Mouse (Mus musculus) MEL (cell line): ENCODE measurements around the gene Sit1. TPM values are rescaled to one million over a fixed set of nuclear protein-coding genes. Genes with fewer than 3 reads are reported as not detected.

Experiments used
- DNase-seq: peaks from one replicate; pipeline ENCODE4 v3.0.0; 2011; ENCODE audit warnings: low read depth, low spot score
- H3K27ac ChIP-seq: 2 replicates; pipeline ENCODE4 v1.5.1; 2012; ENCODE audit warnings: low read depth, mild to moderate bottlenecking, control low read depth, low read length, moderate library complexity; ENCODE audit not compliant: control insufficient read depth
- H3K27me3 ChIP-seq, 2 experiments: fragments of 150-350 bp in 1 of 2; sonication (generic) in 1 of 2; 2 replicates each; pipeline ENCODE4 v1.6.1; 2012; ENCODE audit warnings: low read length in 2 of 2, mild to moderate bottlenecking in 2 of 2, improper control_type of control experiment in 1 of 2, moderate library complexity in 1 of 2; ENCODE audit not compliant: insufficient read depth in 2 of 2, control insufficient read depth in 1 of 2
- H3K36me3 ChIP-seq, 2 experiments: 2 replicates each; pipeline ENCODE4 v1.6.1; 2012 to 2014; ENCODE audit warnings: low read length in 2 of 2, improper control_type of control experiment in 1 of 2, inconsistent platforms in 1 of 2, mild to moderate bottlenecking in 1 of 2; ENCODE audit not compliant: insufficient read depth in 2 of 2, control insufficient read depth in 1 of 2
- H3K4me1 ChIP-seq, 2 experiments: fragments of 150-350 bp in 1 of 2; sonication (generic) in 1 of 2; 2 replicates each; pipeline ENCODE4 v1.6.1; 2012; ENCODE audit warnings: low read length in 2 of 2, improper control_type of control experiment in 1 of 2, mild to moderate bottlenecking in 1 of 2; ENCODE audit not compliant: insufficient read depth in 2 of 2, control insufficient read depth in 1 of 2
- H3K4me3 ChIP-seq, 2 experiments: fragments of 150-350 bp in 1 of 2; sonication (generic) in 1 of 2; 2 replicates each; pipeline ENCODE4 v1.5.1; 2012; ENCODE audit warnings: low read depth in 2 of 2, low read length in 2 of 2, mild to moderate bottlenecking in 2 of 2, moderate library complexity in 2 of 2, control low read depth in 1 of 2, improper control_type of control experiment in 1 of 2; ENCODE audit not compliant: control insufficient read depth in 1 of 2, insufficient read depth in 1 of 2
- H3K79me2 ChIP-seq: 2 replicates; pipeline ENCODE4 v1.6.1; 2012; ENCODE audit warnings: mild to moderate bottlenecking, low read length, moderate library complexity; ENCODE audit not compliant: control insufficient read depth, poor library complexity, insufficient read depth
- H3K9ac ChIP-seq: 2 replicates; pipeline ENCODE4 v1.6.1; 2012; ENCODE audit warnings: low read depth, mild to moderate bottlenecking, control low read depth, low read length, moderate library complexity; ENCODE audit not compliant: control insufficient read depth, poor library complexity, severe bottlenecking
- H3K9me3 ChIP-seq: fragments of 150-350 bp; sonication (generic); replicated peaks from 2 replicates; pipeline ENCODE4 v1.6.1; 2012; ENCODE audit warnings: mild to moderate bottlenecking, low read length, improper control_type of control experiment, moderate library complexity; ENCODE audit not compliant: insufficient read depth
- CTCF ChIP-seq, 3 experiments: IDR thresholded peaks in 2 of 3; conservative IDR thresholded peaks in 1 of 3; 2 replicates each; pipeline ENCODE4 v1.5.1; 2011 to 2012; ENCODE audit warnings: low read length in 3 of 3, low read depth in 2 of 3, mild to moderate bottlenecking in 2 of 3, improper control_type of control experiment in 1 of 3, inconsistent platforms in 1 of 3, mixed read lengths in 1 of 3, moderate library complexity in 1 of 3; ENCODE audit not compliant: control insufficient read depth in 1 of 3, insufficient read depth in 1 of 3, poor library complexity in 1 of 3, severe bottlenecking in 1 of 3
- E2F4 ChIP-seq: IDR thresholded peaks from 2 replicates; pipeline ENCODE4 v1.6.1; 2011; ENCODE audit warnings: low read depth, low read length, improper control_type of control experiment, borderline replicate concordance
- ETS1 ChIP-seq: IDR thresholded peaks from 2 replicates; pipeline ENCODE4 v1.6.1; 2012; ENCODE audit warnings: low read depth, mild to moderate bottlenecking, inconsistent platforms, low read length, improper control_type of control experiment, moderate library complexity
- GABPA ChIP-seq: IDR thresholded peaks from 2 replicates; pipeline ENCODE4 v1.6.1; 2012; ENCODE audit warnings: low read depth, mild to moderate bottlenecking, inconsistent platforms, low read length, improper control_type of control experiment, moderate library complexity
- HCFC1 ChIP-seq: IDR thresholded peaks from 2 replicates; pipeline ENCODE4 v1.6.1; 2012; ENCODE audit warnings: low read depth, mild to moderate bottlenecking, inconsistent platforms, low read length, improper control_type of control experiment, moderate library complexity
- KAT2A ChIP-seq: conservative IDR thresholded peaks from 2 replicates; pipeline ENCODE4 v1.6.1; 2012; ENCODE audit warnings: low read depth, low read length, improper control_type of control experiment, inconsistent platforms
- MAFK ChIP-seq: IDR thresholded peaks from 2 replicates; pipeline ENCODE4 v1.6.1; 2011; ENCODE audit warnings: low read depth, mild to moderate bottlenecking, low read length, improper control_type of control experiment, borderline replicate concordance
- MEF2A ChIP-seq: IDR thresholded peaks from 2 replicates; pipeline ENCODE4 v1.6.1; 2014; ENCODE audit warnings: low read depth, mild to moderate bottlenecking, inconsistent platforms, low read length, improper control_type of control experiment; ENCODE audit not compliant: poor library complexity, insufficient replicate concordance, severe bottlenecking; ENCODE audit errors: extremely low read depth
- MXI1 ChIP-seq: IDR thresholded peaks from 2 replicates; pipeline ENCODE4 v1.6.1; 2011; ENCODE audit warnings: mild to moderate bottlenecking, low read depth, low read length, improper control_type of control experiment
- MYB ChIP-seq: IDR thresholded peaks from 2 replicates; pipeline ENCODE4 v1.6.1; 2011; ENCODE audit warnings: mild to moderate bottlenecking, low read depth, low read length, improper control_type of control experiment
- NELFE ChIP-seq: IDR thresholded peaks from 2 replicates; pipeline ENCODE4 v1.6.1; 2011; ENCODE audit warnings: low read depth, low read length, improper control_type of control experiment
- NRF1 ChIP-seq: IDR thresholded peaks from 2 replicates; pipeline ENCODE4 v1.6.1; 2014; ENCODE audit warnings: low read depth, mild to moderate bottlenecking, inconsistent platforms, low read length, improper control_type of control experiment, moderate library complexity; ENCODE audit not compliant: poor library complexity, insufficient read depth, severe bottlenecking
- POLR2AphosphoS2 ChIP-seq: IDR thresholded peaks from 2 replicates; pipeline ENCODE4 v1.6.1; 2011; ENCODE audit warnings: low read length, improper control_type of control experiment
- POLR2AphosphoS5 ChIP-seq: IDR thresholded peaks from 2 replicates; pipeline ENCODE4 v1.6.1; 2012; ENCODE audit warnings: low read depth, borderline replicate concordance, mild to moderate bottlenecking, inconsistent platforms, low read length, moderate library complexity, mixed read lengths
- RAD21 ChIP-seq: IDR thresholded peaks from 2 replicates; pipeline ENCODE4 v1.6.1; 2011; ENCODE audit warnings: mild to moderate bottlenecking, low read depth, low read length, improper control_type of control experiment
- SIN3A ChIP-seq: IDR thresholded peaks from 2 replicates; pipeline ENCODE4 v1.6.1; 2012; ENCODE audit warnings: low read length, improper control_type of control experiment, inconsistent platforms
- TAL1 ChIP-seq: IDR thresholded peaks from 2 replicates; pipeline ENCODE4 v1.6.1; 2012; ENCODE audit warnings: mild to moderate bottlenecking, inconsistent platforms, low read length, moderate library complexity, mixed read lengths
- UBTF ChIP-seq: IDR thresholded peaks from 2 replicates; pipeline ENCODE4 v1.6.1; 2012; ENCODE audit warnings: low read depth, mild to moderate bottlenecking, inconsistent platforms, low read length, improper control_type of control experiment, moderate library complexity, borderline replicate concordance; ENCODE audit not compliant: insufficient read depth
- USF1 ChIP-seq: IDR thresholded peaks from 2 replicates; pipeline ENCODE4 v1.6.1; 2014; ENCODE audit warnings: low read depth, mild to moderate bottlenecking, inconsistent platforms, low read length, improper control_type of control experiment, moderate library complexity
- ZC3H11A ChIP-seq: IDR thresholded peaks from 2 replicates; pipeline ENCODE4 v1.6.1; 2012; ENCODE audit warnings: low read depth, mild to moderate bottlenecking, inconsistent platforms, low read length, improper control_type of control experiment
- ZMIZ1 ChIP-seq: IDR thresholded peaks from 2 replicates; pipeline ENCODE4 v1.6.1; 2012; ENCODE audit warnings: low read depth, mild to moderate bottlenecking, inconsistent platforms, low read length, improper control_type of control experiment, moderate library complexity
- ZNF384 ChIP-seq: IDR thresholded peaks from 2 replicates; pipeline ENCODE4 v1.6.1; 2012; ENCODE audit warnings: low read depth, mild to moderate bottlenecking, inconsistent platforms, low read length, improper control_type of control experiment
- polyA plus RNA-seq, 2 experiments: library from polyadenylated mRNA; stranded (reverse) in 1 of 2; unstranded in 1 of 2; fragments of >175 nt in 1 of 2; fragments of >200 nt in 1 of 2; gene quantifications; 2 replicates each; pipeline versions ENCODE4 v1.2.1 to v1.2.4; 2012; ENCODE audit warnings: low replicate concordance in 2 of 2, low read depth in 1 of 2; ENCODE audit not compliant: insufficient read length in 2 of 2, insufficient read depth in 1 of 2, missing spikeins in 1 of 2
- total RNA-seq: library from RNA; depleted of rRNA; stranded (reverse); fragments of 300-350 nt; gene quantifications from 2 replicates; pipeline ENCODE4 v1.2.3, GENCODE M21; 2012

Sit1 gene
- total and polyA plus RNA-seq, 3 experiments: 0.06 to 0.08 TPM; not detected in 1

- H3K79me2 ChIP-seq: no peaks in the 10 kb centered on the region
- no peak for TF ChIP-seq UBTF
- TF ChIP-seq POLR2AphosphoS5: no peak
- TF ChIP-seq KAT2A: no peak
- no peak for TF ChIP-seq ZNF384
- no peak for TF ChIP-seq ETS1
- no peak for TF ChIP-seq MXI1
- no peak for TF ChIP-seq ZC3H11A
- no peak for TF ChIP-seq RAD21
- no peak for TF ChIP-seq GABPA
- TF ChIP-seq MYB: no peak
- TF ChIP-seq MEF2A: no peak
- TF ChIP-seq SIN3A: no peak
- no peak for TF ChIP-seq USF1
- no peak for TF ChIP-seq NELFE
- TF ChIP-seq NRF1: no peak
- no peak for TF ChIP-seq TAL1
- TF ChIP-seq E2F4: no peak
- no peak overlapping the region for H3K9ac ChIP-seq
- no peaks in the 10 kb centered on the region for H3K27me3 ChIP-seq
- H3K4me3 ChIP-seq: no peak overlapping the region
- H3K4me1 ChIP-seq: peaks cover 3 to 17% of the 10 kb centered on the region in 2 experiments
- no peaks in the 10 kb centered on the region for H3K9me3 ChIP-seq
- no peak for DNase-seq
- H3K36me3 ChIP-seq: peaks cover 0 to 14% of the 10 kb centered on the region in 2 experiments; a peak in 2 of 4 replicates
- H3K27ac ChIP-seq: no peak overlapping the region
Observed at GRCm38 (mm10) chr4:43513791-43514190, 30.3 kb upstream of the Sit1 start.

GRCm38 (mm10) chr4:43513300-43513699 is 29.8 kb upstream of the Sit1 start:
- H3K27ac ChIP-seq: no peak overlapping the region
- DNase-seq: no peak
- TF ChIP-seq CTCF (IDR thresholded peaks at IDR 0.05 in 2 of 3, conservative IDR thresholded peaks at IDR 0.05 in 1 of 3; ENCODE audit: control insufficient read depth in 1 of 3, insufficient read depth in 1 of 3, low read depth in 2 of 3, low read length in 3 of 3, poor library complexity in 1 of 3, severe bottlenecking in 1 of 3) (no peak), MXI1 (no peak), ZMIZ1 (no peak), NELFE (no peak), MAFK (no peak), POLR2AphosphoS2 (no peak), RAD21 (no peak), HCFC1 (no peak)
- no peak overlapping the region for H3K4me3 ChIP-seq
- H3K36me3 ChIP-seq: peaks cover 0 to 14% of the 10 kb centered on the region in 2 experiments; a peak in 2 of 4 replicates
- no peak overlapping the region for H3K9ac ChIP-seq
- no peaks in the 10 kb centered on the region for H3K27me3 ChIP-seq
- peaks cover 4 to 16% of the 10 kb centered on the region in 2 experiments for H3K4me1 ChIP-seq
- H3K79me2 ChIP-seq: no peaks in the 10 kb centered on the region; the same call in 1 of the 2 replicates
- H3K9me3 ChIP-seq: no peaks in the 10 kb centered on the region
